Mouse (Mus musculus): ENCODE results near the gene Psma7. TPM values are rescaled to one million over a fixed set of nuclear protein-coding genes. Genes with fewer than 3 reads are reported as not detected.

Gene Psma7
- 444 and 452 TPM in 2 replicates for polyA plus RNA-seq (2016; fragmentation: Nextera tagmentation; extraction: Ambion mirVana)

GRCm38 (mm10) chr2:180042256-180042857 is at the start of gene Psma7, which contains the start of gene Ss18l1:
Psma7 (minus strand) TSS chr2:180042433.
Ss18l1 (plus strand) TSS chr2:180042509.
- peak within 1 kb of the TSS; percentile 98 for H3K4me2 ChIP-seq
- H3K27ac ChIP-seq (ENCODE audit: poor library complexity, severe bottlenecking): peak within 1 kb of the TSS; percentile 89
- H3K9me3 ChIP-seq (replicated peaks): no peaks in the 10 kb centered on the region
- H3K4me1 ChIP-seq (replicated peaks): peaks cover 29% of the 10 kb centered on the region
- H3K27me3 ChIP-seq (replicated peaks): no peaks in the 10 kb centered on the region
- H3K36me3 ChIP-seq: peaks cover 21% of the 10 kb centered on the region
- ATAC-seq (ENCODE audit: insufficient number of reproducible peaks, low FRiP score): peak; percentile 95
- H3K4me3 ChIP-seq: peak within 1 kb of the TSS; percentile 82
- peak within 1 kb of the TSS; percentile 94 for H3K9ac ChIP-seq
- WGBS: under 1% methylated on average over 78 of the region's 78 CpGs

- no peak overlapping the region for H3K4me3 ChIP-seq
- H3K4me2 ChIP-seq: no peak overlapping the region
- no peak for ATAC-seq (ENCODE audit: insufficient number of reproducible peaks, low FRiP score)
- H3K9me3 ChIP-seq (replicated peaks): no peaks in the 10 kb centered on the region; the same call in 1 of the 2 replicates
- H3K9ac ChIP-seq: no peak overlapping the region
- 63% methylated on average over 11 of the region's 11 CpGs for WGBS
- peaks cover 20% of the 10 kb centered on the region for H3K36me3 ChIP-seq
- H3K4me1 ChIP-seq (replicated peaks): no peaks in the 10 kb centered on the region
- H3K27ac ChIP-seq (ENCODE audit: poor library complexity, severe bottlenecking): no peak overlapping the region
- H3K27me3 ChIP-seq (replicated peaks): peaks cover 5% of the 10 kb centered on the region
These were observed 48.1 kb upstream of the Psma7 start for GRCm38 (mm10) chr2:180090285-180090684.

GRCm38 (mm10) chr2:180087472-180087871 is 45.2 kb upstream of the Psma7 start:
- 88% methylated on average over 4 of the region's 4 CpGs for WGBS
- Histone ChIP-seq H3K9ac (no peak overlapping the region), H3K4me3 (no peak overlapping the region), H3K4me1 (replicated peaks) (no peaks in the 10 kb centered on the region), H3K27me3 (replicated peaks) (peaks cover 5% of the 10 kb centered on the region; the same call in 1 of the 2 replicates), H3K27ac (ENCODE audit: poor library complexity, severe bottlenecking) (no peak overlapping the region), H3K36me3 (peaks cover 39% of the 10 kb centered on the region), H3K9me3 (replicated peaks) (no peaks in the 10 kb centered on the region; the same call in 1 of the 2 replicates), H3K4me2 (no peak overlapping the region)
- ATAC-seq (ENCODE audit: insufficient number of reproducible peaks, low FRiP score): no peak

- peaks cover 5% of the 10 kb centered on the region; the same call in 1 of the 2 replicates for H3K27me3 ChIP-seq (replicated peaks)
- H3K4me2 ChIP-seq: no peak overlapping the region
- no peak overlapping the region for H3K9ac ChIP-seq
- ATAC-seq (ENCODE audit: insufficient number of reproducible peaks, low FRiP score): no peak
- 84% methylated on average over 5 of the region's 5 CpGs for WGBS
- H3K4me1 ChIP-seq (replicated peaks): no peaks in the 10 kb centered on the region
- no peaks in the 10 kb centered on the region; the same call in 1 of the 2 replicates for H3K9me3 ChIP-seq (replicated peaks)
- peaks cover 46% of the 10 kb centered on the region for H3K36me3 ChIP-seq
- H3K27ac ChIP-seq (ENCODE audit: poor library complexity, severe bottlenecking): no peak overlapping the region
- no peak overlapping the region for H3K4me3 ChIP-seq
These were observed 44.4 kb upstream of the Psma7 start for GRCm38 (mm10) chr2:180086637-180087027.

- Histone ChIP-seq H3K27me3 (replicated peaks) (peaks cover 5% of the 10 kb centered on the region; the same call in 1 of the 2 replicates), H3K27ac (ENCODE audit: poor library complexity, severe bottlenecking) (no peak overlapping the region), H3K4me2 (no peak overlapping the region), H3K9ac (no peak overlapping the region), H3K9me3 (replicated peaks) (no peaks in the 10 kb centered on the region; the same call in 1 of the 2 replicates), H3K4me3 (no peak overlapping the region), H3K36me3 (peaks cover 46% of the 10 kb centered on the region), H3K4me1 (replicated peaks) (no peaks in the 10 kb centered on the region)
- 63% methylated on average over 16 of the region's 16 CpGs for WGBS
- ATAC-seq (ENCODE audit: insufficient number of reproducible peaks, low FRiP score): no peak
These were observed 43.8 kb upstream of the Psma7 start for GRCm38 (mm10) chr2:180085926-180086636.

GRCm38 (mm10) chr2:180084565-180084964 is 42.3 kb upstream of the Psma7 start:
- H3K9ac ChIP-seq: no peak overlapping the region
- H3K4me2 ChIP-seq: no peak overlapping the region
- WGBS: 34% methylated on average over 3 of the region's 3 CpGs
- no peaks in the 10 kb centered on the region; the same call in 1 of the 2 replicates for H3K9me3 ChIP-seq (replicated peaks)
- H3K4me1 ChIP-seq (replicated peaks): no peaks in the 10 kb centered on the region
- ATAC-seq (ENCODE audit: insufficient number of reproducible peaks, low FRiP score): no peak
- no peaks in the 10 kb centered on the region for H3K27me3 ChIP-seq (replicated peaks)
- peaks cover 51% of the 10 kb centered on the region for H3K36me3 ChIP-seq
- no peak overlapping the region for H3K4me3 ChIP-seq
- no peak overlapping the region for H3K27ac ChIP-seq (ENCODE audit: poor library complexity, severe bottlenecking)

- no peak for ATAC-seq (ENCODE audit: insufficient number of reproducible peaks, low FRiP score)
- no peak overlapping the region for H3K4me2 ChIP-seq
- WGBS: 88% methylated on average over 10 of the region's 10 CpGs
- no peak overlapping the region for H3K27ac ChIP-seq (ENCODE audit: poor library complexity, severe bottlenecking)
- no peak overlapping the region for H3K9ac ChIP-seq
- H3K27me3 ChIP-seq (replicated peaks): no peaks in the 10 kb centered on the region
- no peaks in the 10 kb centered on the region; the same call in 1 of the 2 replicates for H3K9me3 ChIP-seq (replicated peaks)
- peaks cover 57% of the 10 kb centered on the region for H3K36me3 ChIP-seq
- H3K4me3 ChIP-seq: no peak overlapping the region
- no peaks in the 10 kb centered on the region for H3K4me1 ChIP-seq (replicated peaks)
These were observed 40.8 kb upstream of the Psma7 start for GRCm38 (mm10) chr2:180083063-180083462.

- Histone ChIP-seq H3K4me1 (replicated peaks) (no peaks in the 10 kb centered on the region), H3K9me3 (replicated peaks) (no peaks in the 10 kb centered on the region), H3K4me2 (no peak overlapping the region), H3K36me3 (peaks cover 52% of the 10 kb centered on the region), H3K27me3 (replicated peaks) (no peaks in the 10 kb centered on the region), H3K4me3 (no peak overlapping the region), H3K9ac (no peak overlapping the region), H3K27ac (ENCODE audit: poor library complexity, severe bottlenecking) (no peak overlapping the region)
- ATAC-seq (ENCODE audit: insufficient number of reproducible peaks, low FRiP score): no peak
- 87% methylated on average over 8 of the region's 8 CpGs for WGBS
These were observed 38.4 kb upstream of the Psma7 start for GRCm38 (mm10) chr2:180080680-180081079.

GRCm38 (mm10) chr2:180077622-180078021 is 35.4 kb upstream of the Psma7 start:
- Histone ChIP-seq H3K9ac (0 out of 2 replicates have a peak overlapping the region, but pooled peaks have one; percentile 39), H3K4me3 (no peak overlapping the region), H3K4me2 (no peak overlapping the region), H3K27me3 (replicated peaks) (no peaks in the 10 kb centered on the region), H3K4me1 (replicated peaks) (no peaks in the 10 kb centered on the region), H3K27ac (ENCODE audit: poor library complexity, severe bottlenecking) (no peak overlapping the region), H3K36me3 (peaks cover 43% of the 10 kb centered on the region), H3K9me3 (replicated peaks) (no peaks in the 10 kb centered on the region)
- WGBS: 76% methylated on average over 3 of the region's 3 CpGs
- ATAC-seq (ENCODE audit: insufficient number of reproducible peaks, low FRiP score): no peak

- no peak overlapping the region for H3K9ac ChIP-seq
- H3K36me3 ChIP-seq: peaks cover 35% of the 10 kb centered on the region
- no peak overlapping the region for H3K27ac ChIP-seq (ENCODE audit: poor library complexity, severe bottlenecking)
- no peaks in the 10 kb centered on the region for H3K27me3 ChIP-seq (replicated peaks)
- H3K9me3 ChIP-seq (replicated peaks): no peaks in the 10 kb centered on the region
- no peak overlapping the region for H3K4me3 ChIP-seq
- WGBS: 85% methylated on average over 7 of the region's 7 CpGs
- no peak overlapping the region for H3K4me2 ChIP-seq
- peaks cover 8% of the 10 kb centered on the region for H3K4me1 ChIP-seq (replicated peaks)
- ATAC-seq (ENCODE audit: insufficient number of reproducible peaks, low FRiP score): no peak
These were observed 30.7 kb upstream of the Psma7 start for GRCm38 (mm10) chr2:180072886-180073285.

GRCm38 (mm10) chr2:180071671-180072070 is 29.4 kb upstream of the Psma7 start:
- Histone ChIP-seq H3K9ac (no peak overlapping the region), H3K4me2 (no peak overlapping the region), H3K27ac (ENCODE audit: poor library complexity, severe bottlenecking) (no peak overlapping the region), H3K4me1 (replicated peaks) (peaks cover 8% of the 10 kb centered on the region), H3K4me3 (no peak overlapping the region), H3K9me3 (replicated peaks) (no peaks in the 10 kb centered on the region), H3K36me3 (peaks cover 36% of the 10 kb centered on the region), H3K27me3 (replicated peaks) (no peaks in the 10 kb centered on the region)
- no peak for ATAC-seq (ENCODE audit: insufficient number of reproducible peaks, low FRiP score)
- 80% methylated on average over 2 of the region's 2 CpGs for whole genome bisulfite sequencing
